Mouse (Mus musculus) small intestine, adult 10 weeks (tissue): Measurements from ENCODE around the gene Alox15. TPM values are rescaled to one million over a fixed set of nuclear protein-coding genes. Genes with fewer than 3 reads are reported as not detected.

Source experiments
- polyA plus RNA-seq: library from polyadenylated mRNA; stranded (reverse); fragments of 350-450 nt; fragmentation: Illumina TruSeq; extraction: RNeasy Lipid Tissue Mini Kit (QIAGEN cat#74804); gene quantifications from one replicate; pipeline ENCODE4 v1.2.3, GENCODE M21; 2014; ENCODE audit warnings: low replicate concordance

The Alox15 gene
- 1.5 TPM for polyA plus RNA-seq

GRCm38 (mm10) chr11:70351868-70352267 is at the start of gene Alox15:
Gene Alox15, minus strand, starts transcription at chr11:70352031.

GRCm38 (mm10) chr11:70322528-70322927 is 29.3 kb downstream of the Alox15 start, which contains the start of gene Alox12e:
Gene Alox12e, minus strand, starts transcription at chr11:70322628.

Other genes starting within 250 kb of the Alox15 start
- 5.1 TPM for gene Mgl2, start 221.7 kb downstream of the Alox15 start, polyA plus RNA-seq
- not detected for gene Clec10a, start 195.8 kb downstream of the Alox15 start, polyA plus RNA-seq
- gene Slc16a11, start 139.3 kb downstream of the Alox15 start, polyA plus RNA-seq = not detected
- gene Slc16a13, start 131.0 kb downstream of the Alox15 start, polyA plus RNA-seq = 2.9 TPM
- gene Bcl6b, start 122.2 kb downstream of the Alox15 start, polyA plus RNA-seq = 1.4 TPM
- gene 0610010K14Rik, start 114.1 kb downstream of the Alox15 start, polyA plus RNA-seq = 4.3 TPM
- 0.59 TPM for gene Gm21988, start 112.2 kb downstream of the Alox15 start, polyA plus RNA-seq
- 24.1 TPM for gene Rnasek, start 112.2 kb downstream of the Alox15 start, polyA plus RNA-seq
- 0.74 TPM for gene Alox12, start 96.7 kb downstream of the Alox15 start, polyA plus RNA-seq
- not detected for gene Alox12e, start 29.4 kb downstream of the Alox15 start, polyA plus RNA-seq
- gene Pelp1, start 58.0 kb upstream of the Alox15 start, polyA plus RNA-seq = 4.5 TPM
- gene Arrb2, start 80.6 kb upstream of the Alox15 start, polyA plus RNA-seq = 0.41 TPM
- gene Med11, start 99.9 kb upstream of the Alox15 start, polyA plus RNA-seq = 5.4 TPM
- 0.78 TPM for gene Zmynd15, start 107.4 kb upstream of the Alox15 start, polyA plus RNA-seq
- gene Cxcl16, start 108.0 kb upstream of the Alox15 start, polyA plus RNA-seq = 16.5 TPM
- 293 TPM for gene Tm4sf5, start 153.2 kb upstream of the Alox15 start, polyA plus RNA-seq
- gene Vmo1, start 162.6 kb upstream of the Alox15 start, polyA plus RNA-seq = not detected
- not detected for gene Gltpd2, start 167.2 kb upstream of the Alox15 start, polyA plus RNA-seq
- gene Psmb6, start 173.3 kb upstream of the Alox15 start, polyA plus RNA-seq = 13.2 TPM
- not detected for gene Gm40193, start 180.9 kb upstream of the Alox15 start, polyA plus RNA-seq
- 1.3 TPM for gene Pld2, start 188.0 kb upstream of the Alox15 start, polyA plus RNA-seq
- 1.6 TPM for gene Mink1, start 210.8 kb upstream of the Alox15 start, polyA plus RNA-seq